Mouse (Mus musculus): ENCODE results near the gene Axl. TPM values are rescaled to one million over a fixed set of nuclear protein-coding genes. Genes with fewer than 3 reads are reported as not detected.
"Not testable (repeated sequence)": the region's sequence is repeated elsewhere in the genome, so short reads cannot be mapped to it uniquely, and the experiment has no call there.

Gene Axl
- polyA plus RNA-seq, 1 experiment from 2014 or later, result 16.7 TPM

DNA sequence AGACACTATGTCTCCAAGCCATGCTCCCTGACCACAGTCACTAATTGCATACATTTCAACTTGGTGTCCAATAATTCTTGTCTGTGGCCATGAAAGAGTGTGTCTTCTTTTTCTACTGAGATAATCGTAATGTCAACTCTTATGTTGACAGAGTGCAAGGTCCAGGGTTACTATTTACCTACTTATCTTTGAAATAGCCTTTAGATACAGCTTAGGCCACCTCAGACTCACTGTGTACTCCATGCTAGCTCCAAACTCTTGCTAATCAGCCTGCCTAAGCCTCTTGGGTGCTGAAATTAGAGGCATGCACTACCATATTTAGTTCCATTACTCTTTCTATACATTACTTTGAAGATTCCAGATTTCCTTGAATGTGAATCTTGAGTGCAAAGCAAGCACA is 10.9 kb upstream of the Axl start:
- Histone ChIP-seq H3K4me1 (ENCODE audit: control insufficient read depth, insufficient read depth, low read length) (no peaks in the 10 kb centered on the region), H3K4me2 (ENCODE audit: low read length) (no peak overlapping the region), H3K9me3 (replicated peaks; ENCODE audit: control insufficient read depth, low read length) (no peaks in the 10 kb centered on the region), H3K27me3 (replicated peaks; ENCODE audit: control insufficient read depth, insufficient read depth, low read length) (no peaks in the 10 kb centered on the region), H3K27ac (ENCODE audit: low read depth, low read length) (no peak overlapping the region), H3K9ac (ENCODE audit: low read length) (no peak overlapping the region), H3K4me3 (ENCODE audit: low read depth, low read length) (no peak overlapping the region), H3K36me3 (ENCODE audit: control insufficient read depth, insufficient read depth, low read length) (no peaks in the 10 kb centered on the region)
- DNase-seq (ENCODE audit: low spot score) (no peak), ATAC-seq (no peak)
- 89% methylated on average over 1 of the region's 1 CpGs for WGBS

DNA sequence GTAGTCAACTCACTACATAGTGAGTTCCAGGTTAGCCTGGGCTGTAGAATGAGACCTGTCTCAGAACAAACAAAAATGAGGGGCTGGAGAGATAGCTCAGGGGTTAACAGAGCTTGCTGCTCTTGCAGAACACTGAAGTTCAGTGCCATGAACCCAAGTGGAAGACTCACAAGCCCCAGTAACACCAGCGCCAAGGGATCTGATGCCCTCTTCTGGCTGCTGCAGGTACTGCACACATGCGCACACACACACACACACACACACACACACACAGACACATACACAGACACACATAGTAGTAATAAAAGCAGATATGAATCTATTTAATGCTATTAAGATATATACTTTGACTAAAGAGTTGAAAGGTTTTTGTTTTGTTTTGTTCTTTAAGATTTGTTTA is 10.0 kb upstream of the Axl start:
- Histone ChIP-seq H3K27me3 (replicated peaks; ENCODE audit: control insufficient read depth, insufficient read depth, low read length) (no peaks in the 10 kb centered on the region), H3K36me3 (ENCODE audit: control insufficient read depth, insufficient read depth, low read length) (no peaks in the 10 kb centered on the region), H3K4me2 (ENCODE audit: low read length) (no peak overlapping the region), H3K27ac (ENCODE audit: low read depth, low read length) (no peak overlapping the region), H3K4me3 (ENCODE audit: low read depth, low read length) (no peak overlapping the region), H3K9me3 (replicated peaks; ENCODE audit: control insufficient read depth, low read length) (no peaks in the 10 kb centered on the region), H3K9ac (ENCODE audit: low read length) (no peak overlapping the region), H3K4me1 (ENCODE audit: control insufficient read depth, insufficient read depth, low read length) (no peaks in the 10 kb centered on the region)
- 75% methylated on average over 2 of the region's 2 CpGs for WGBS
- ATAC-seq, result no peak
- DNase-seq (ENCODE audit: low spot score), result no peak

DNA sequence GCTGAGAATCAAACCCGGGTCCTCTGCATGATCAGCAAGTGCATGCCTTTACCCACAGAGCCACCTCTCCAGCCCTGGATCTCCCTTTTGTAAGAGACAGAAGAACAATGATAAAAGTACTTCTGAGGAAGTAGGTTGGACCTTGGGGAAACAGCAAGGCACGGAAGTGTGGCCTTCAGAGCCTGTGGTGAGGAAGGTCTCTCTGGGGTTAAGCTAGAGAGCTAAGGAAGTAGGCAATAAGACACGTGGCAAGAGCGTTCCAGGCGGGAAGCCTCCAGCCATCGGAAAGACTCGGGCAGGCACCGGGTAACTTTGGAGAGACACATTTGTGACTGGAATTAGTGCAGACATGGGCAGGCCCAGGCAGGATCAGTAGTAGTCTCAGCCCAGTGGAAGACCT is 6.3 kb upstream of the Axl start:
- Histone ChIP-seq H3K27me3 (replicated peaks; ENCODE audit: control insufficient read depth, insufficient read depth, low read length) (no peaks in the 10 kb centered on the region), H3K27ac (ENCODE audit: low read depth, low read length) (no peak overlapping the region), H3K4me1 (ENCODE audit: control insufficient read depth, insufficient read depth, low read length) (no peaks in the 10 kb centered on the region), H3K4me3 (ENCODE audit: low read depth, low read length) (no peak overlapping the region), H3K9ac (ENCODE audit: low read length) (no peak overlapping the region), H3K9me3 (replicated peaks; ENCODE audit: control insufficient read depth, low read length) (no peaks in the 10 kb centered on the region), H3K36me3 (ENCODE audit: control insufficient read depth, insufficient read depth, low read length) (no peaks in the 10 kb centered on the region), H3K4me2 (ENCODE audit: low read length) (no peak overlapping the region)
- ATAC-seq (no peak), DNase-seq (ENCODE audit: low spot score) (no peak)
- WGBS, result 91% methylated on average over 8 of the region's 8 CpGs

DNA sequence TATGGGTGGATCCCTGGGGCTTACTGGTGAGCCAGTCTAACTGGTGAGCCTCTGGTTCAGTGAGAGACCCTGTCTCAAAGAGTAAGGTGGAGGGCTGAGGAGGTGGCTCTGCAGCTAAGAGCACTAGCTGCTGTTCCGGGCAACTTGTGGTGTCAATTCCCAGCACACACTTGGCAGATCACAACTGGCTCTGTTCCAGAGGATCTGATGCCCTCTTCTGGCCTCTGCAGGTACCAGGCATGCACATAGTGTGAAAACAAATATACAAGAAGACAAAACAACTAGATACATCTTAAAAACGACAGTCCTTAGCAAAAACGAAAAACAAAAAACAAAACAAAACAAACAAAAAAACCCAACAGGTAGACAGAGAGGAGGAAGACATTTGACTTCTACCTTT is 5.2 kb upstream of the Axl start:
- WGBS, result 46% methylated on average over 3 of the region's 3 CpGs
- DNase-seq (ENCODE audit: low spot score), result no peak
- Histone ChIP-seq H3K4me1 (ENCODE audit: control insufficient read depth, insufficient read depth, low read length) (0 out of 2 replicates have a peak, but pooled peaks cover under 1% of the 10 kb centered on the region), H3K9me3 (replicated peaks; ENCODE audit: control insufficient read depth, low read length) (no peaks in the 10 kb centered on the region), H3K27ac (ENCODE audit: low read depth, low read length) (no peak overlapping the region), H3K4me3 (ENCODE audit: low read depth, low read length) (no peak overlapping the region), H3K4me2 (ENCODE audit: low read length) (no peak overlapping the region), H3K9ac (ENCODE audit: low read length) (no peak overlapping the region), H3K27me3 (replicated peaks; ENCODE audit: control insufficient read depth, insufficient read depth, low read length) (no peaks in the 10 kb centered on the region), H3K36me3 (ENCODE audit: control insufficient read depth, insufficient read depth, low read length) (no peaks in the 10 kb centered on the region)
- no peak for ATAC-seq

DNA sequence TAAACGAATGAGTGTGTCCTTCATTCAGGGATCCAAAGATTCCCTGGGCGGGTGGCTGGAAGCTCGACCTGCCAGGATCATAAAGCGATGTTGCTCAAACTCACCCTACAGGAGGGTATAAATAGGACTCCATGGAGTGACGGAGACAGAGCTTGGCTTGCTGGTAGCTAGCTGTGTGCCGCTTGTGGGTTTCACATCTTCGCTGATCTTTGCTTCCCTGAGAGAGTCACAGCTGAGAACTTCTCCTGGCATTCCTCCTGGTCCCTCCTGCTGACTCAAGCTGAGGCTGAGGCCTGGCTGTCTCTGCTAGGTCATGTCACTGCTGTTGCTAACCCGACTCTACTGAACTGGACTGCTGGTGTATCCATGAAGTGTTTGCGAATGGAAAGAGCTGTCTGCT is 4.5 kb upstream of the Axl start:
- H3K27ac ChIP-seq (ENCODE audit: low read depth, low read length); DNase-seq (ENCODE audit: low spot score); H3K9me3 ChIP-seq (replicated peaks; ENCODE audit: control insufficient read depth, low read length); H3K4me2 ChIP-seq (ENCODE audit: low read length); H3K36me3 ChIP-seq (ENCODE audit: control insufficient read depth, insufficient read depth, low read length); H3K9ac ChIP-seq (ENCODE audit: low read length); H3K27me3 ChIP-seq (replicated peaks; ENCODE audit: control insufficient read depth, insufficient read depth, low read length); H3K4me3 ChIP-seq (ENCODE audit: low read depth, low read length); ATAC-seq; H3K4me1 ChIP-seq (ENCODE audit: control insufficient read depth, insufficient read depth, low read length): not testable (repeated sequence)
- 80% methylated on average over 9 of the region's 9 CpGs for WGBS

DNA sequence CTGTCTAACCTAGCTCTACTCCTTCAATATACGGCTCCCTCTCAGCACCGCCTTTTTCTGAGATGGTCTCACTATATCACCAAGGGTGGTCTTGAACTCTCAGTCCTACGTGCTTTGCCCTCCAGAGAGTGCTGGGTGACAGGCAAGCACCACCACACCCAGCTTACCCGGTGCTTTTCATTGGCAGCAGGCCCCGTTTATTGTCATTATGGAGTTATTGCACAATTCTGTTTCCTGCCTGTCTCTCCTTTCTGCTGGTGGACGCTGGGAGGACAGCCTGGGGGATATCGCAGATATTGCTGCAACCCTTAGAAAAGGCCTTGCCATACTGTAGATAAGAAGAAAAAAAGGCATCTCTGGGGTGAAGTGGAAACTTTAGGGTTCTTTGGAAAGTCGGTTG is 2.1 kb upstream of the Axl start:
- DNase-seq (ENCODE audit: low spot score) (no peak), ATAC-seq (no peak)
- WGBS, result 82% methylated on average over 8 of the region's 8 CpGs
- Histone ChIP-seq H3K4me1 (ENCODE audit: control insufficient read depth, insufficient read depth, low read length) (0 out of 2 replicates have a peak, but pooled peaks cover 5% of the 10 kb centered on the region), H3K27ac (ENCODE audit: low read depth, low read length) (no peak overlapping the region), H3K4me3 (ENCODE audit: low read depth, low read length) (no peak overlapping the region), H3K9ac (ENCODE audit: low read length) (no peak overlapping the region), H3K36me3 (ENCODE audit: control insufficient read depth, insufficient read depth, low read length) (no peaks in the 10 kb centered on the region), H3K4me2 (ENCODE audit: low read length) (no peak overlapping the region), H3K27me3 (replicated peaks; ENCODE audit: control insufficient read depth, insufficient read depth, low read length) (no peaks in the 10 kb centered on the region), H3K9me3 (replicated peaks; ENCODE audit: control insufficient read depth, low read length) (no peaks in the 10 kb centered on the region)

DNA sequence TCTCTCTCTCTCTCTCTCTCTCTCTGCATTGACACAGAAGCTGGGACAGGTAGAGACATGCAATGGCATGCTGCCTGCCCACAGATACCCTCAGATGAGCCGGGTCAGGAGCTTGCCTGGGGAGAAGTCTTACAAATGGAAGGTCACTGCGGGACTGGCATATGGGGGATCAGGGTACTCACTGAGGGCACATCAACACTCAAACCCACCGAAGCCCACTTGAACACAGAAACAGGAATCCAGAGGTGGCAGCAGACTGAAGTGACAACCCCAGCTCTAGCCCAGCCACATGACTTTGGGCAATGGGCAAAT is 580 bp upstream of the Axl start:
- peak overlapping the region; percentile 65; the same call in 1 of the 2 replicates for H3K9ac ChIP-seq (ENCODE audit: low read length)
- 0 out of 2 replicates have a peak overlapping the region, but pooled peaks have one; percentile 40 for H3K4me3 ChIP-seq (ENCODE audit: low read depth, low read length)
- H3K4me1 ChIP-seq (ENCODE audit: control insufficient read depth, insufficient read depth, low read length), result 0 out of 2 replicates have a peak, but pooled peaks cover 5% of the 10 kb centered on the region
- no peaks in the 10 kb centered on the region for H3K36me3 ChIP-seq (ENCODE audit: control insufficient read depth, insufficient read depth, low read length)
- H3K9me3 ChIP-seq (replicated peaks; ENCODE audit: control insufficient read depth, low read length), result no peaks in the 10 kb centered on the region
- ATAC-seq (peak; percentile 4; the same call in 1 of the 2 replicates), DNase-seq (ENCODE audit: low spot score) (no peak)
- H3K4me2 ChIP-seq (ENCODE audit: low read length), result peak overlapping the region; percentile 75
- H3K27me3 ChIP-seq (replicated peaks; ENCODE audit: control insufficient read depth, insufficient read depth, low read length), result no peaks in the 10 kb centered on the region
- no peak overlapping the region for H3K27ac ChIP-seq (ENCODE audit: low read depth, low read length)
- 27% methylated on average over 3 of the region's 3 CpGs for WGBS

DNA sequence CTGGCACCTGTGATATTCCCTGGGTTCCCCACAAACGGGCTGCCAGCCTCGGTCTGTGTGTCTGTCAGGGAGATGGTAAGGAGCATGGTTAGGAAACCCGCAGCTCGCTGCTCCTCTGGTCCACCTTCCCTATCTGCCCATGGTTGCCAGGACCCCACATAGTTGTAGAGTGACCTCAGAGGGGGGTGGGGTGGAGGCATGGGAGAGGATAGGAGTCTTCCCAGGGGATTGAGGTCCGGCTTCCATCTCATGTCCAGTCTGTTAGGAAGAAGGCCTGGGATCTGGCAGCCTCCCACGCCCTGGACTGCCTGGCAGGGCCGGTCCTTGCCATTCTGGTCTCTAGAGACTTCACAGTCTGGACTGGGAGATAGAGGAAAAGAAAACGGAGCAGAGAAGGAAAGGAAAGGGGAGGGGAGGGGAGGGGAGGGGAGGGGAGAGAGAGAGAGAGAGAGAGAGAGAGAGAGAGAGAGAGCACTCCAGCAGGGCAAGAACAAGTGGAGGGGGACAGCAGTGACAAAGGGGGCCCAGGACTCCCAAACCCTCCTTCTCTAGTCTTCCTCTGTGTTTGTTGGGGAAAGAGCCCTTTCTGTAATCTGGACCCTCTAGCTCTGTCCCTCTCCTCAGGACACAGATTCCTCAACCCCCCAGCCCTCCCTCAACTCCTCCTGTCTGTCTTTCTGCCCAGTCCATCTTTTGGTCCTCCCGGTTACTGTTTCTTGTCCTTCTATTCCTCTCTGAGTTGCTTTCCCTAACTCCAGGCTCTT is 867 bp downstream of the Axl start:
- Histone ChIP-seq H3K4me1 (ENCODE audit: control insufficient read depth, insufficient read depth, low read length) (0 out of 2 replicates have a peak, but pooled peaks cover 5% of the 10 kb centered on the region), H3K4me2 (ENCODE audit: low read length) (peak overlapping the region; percentile 75), H3K27me3 (replicated peaks; ENCODE audit: control insufficient read depth, insufficient read depth, low read length) (no peaks in the 10 kb centered on the region), H3K36me3 (ENCODE audit: control insufficient read depth, insufficient read depth, low read length) (no peaks in the 10 kb centered on the region), H3K9ac (ENCODE audit: low read length) (peak overlapping the region; percentile 65), H3K9me3 (replicated peaks; ENCODE audit: control insufficient read depth, low read length) (no peaks in the 10 kb centered on the region), H3K4me3 (ENCODE audit: low read depth, low read length) (peak overlapping the region; percentile 40), H3K27ac (ENCODE audit: low read depth, low read length) (peak overlapping the region; percentile 52; the same call in 1 of the 2 replicates)
- DNase-seq (ENCODE audit: low spot score) (no peak), ATAC-seq (peak; percentile 14)
- 18% methylated on average over 9 of the region's 9 CpGs for WGBS

DNA sequence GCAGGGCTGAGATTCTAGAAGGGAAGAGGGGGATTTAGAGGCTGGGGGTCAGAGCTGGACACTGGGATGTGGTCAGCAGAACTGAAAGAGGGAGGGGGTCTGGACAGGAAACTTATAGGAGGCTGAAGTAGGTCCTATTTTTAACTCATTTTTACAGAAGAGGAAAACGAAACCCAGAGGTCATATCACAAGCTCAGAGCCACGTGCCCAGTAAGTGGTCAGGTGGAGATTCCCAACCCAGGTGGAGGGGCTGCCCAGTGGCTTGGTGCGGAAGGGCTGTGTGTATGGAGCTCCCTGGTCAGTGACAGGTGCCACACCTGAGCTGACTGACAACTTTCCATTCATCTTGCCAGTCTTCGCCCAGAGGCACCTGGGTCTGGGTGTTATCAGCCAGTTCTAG is 1.5 kb downstream of the Axl start:
- ATAC-seq (no peak), DNase-seq (ENCODE audit: low spot score) (no peak)
- Histone ChIP-seq H3K4me3 (ENCODE audit: low read depth, low read length) (0 out of 2 replicates have a peak overlapping the region, but pooled peaks have one; percentile 4), H3K27ac (ENCODE audit: low read depth, low read length) (no peak overlapping the region), H3K4me1 (ENCODE audit: control insufficient read depth, insufficient read depth, low read length) (peaks cover 5% of the 10 kb centered on the region; the same call in 1 of the 2 replicates), H3K27me3 (replicated peaks; ENCODE audit: control insufficient read depth, insufficient read depth, low read length) (no peaks in the 10 kb centered on the region), H3K4me2 (ENCODE audit: low read length) (no peak overlapping the region; the same call in 1 of the 2 replicates), H3K9ac (ENCODE audit: low read length) (peak overlapping the region; percentile 25; the same call in 1 of the 2 replicates), H3K9me3 (replicated peaks; ENCODE audit: control insufficient read depth, low read length) (no peaks in the 10 kb centered on the region), H3K36me3 (ENCODE audit: control insufficient read depth, insufficient read depth, low read length) (no peaks in the 10 kb centered on the region)
- WGBS, result 73% methylated on average over 4 of the region's 4 CpGs

Data from forebrain, embryonic 14.5 days (tissue).